Mouse (Mus musculus) heart, postnatal 10 days (tissue): ENCODE measurements around the gene Slc10a7. TPM values are rescaled to one million over a fixed set of nuclear protein-coding genes. Genes with fewer than 3 reads are reported as not detected.
"Not testable (repeated sequence)": the region's sequence is repeated elsewhere in the genome, so short reads cannot be mapped to it uniquely, and the experiment has no call there.

Experiments
- DNase-seq, 2 experiments: peaks; one replicate each; pipeline ENCODE4 v3.0.0; 2021
- intact Hi-C: fragments of 180-260 bp; cut with DNase I; formaldehyde crosslinking; loops from one replicate; pipeline ENCODE4 v1.15.1; 2025
- total RNA-seq, 2 experiments: library from RNA; stranded (reverse); gene quantifications; 2 replicates each; pipeline ENCODE4 v1.2.3; 2021

Slc10a7 gene
- total RNA-seq, 2 experiments from 2014 or later: 10.7 to 11.7 TPM

- no peak for DNase-seq
- intact Hi-C loops: no loop called here
These were observed 35.4 kb downstream of the Slc10a7 start for GRCm38 (mm10) chr8:78544545-78544944.

GRCm38 (mm10) chr8:78545153-78545817 is 36.1 kb downstream of the Slc10a7 start:
- DNase-seq, intact Hi-C loops: not testable (repeated sequence)

GRCm38 (mm10) chr8:78549971-78550751 is 41.0 kb downstream of the Slc10a7 start:
- peak in 1 of 2 experiments; percentile 7 for DNase-seq
- intact Hi-C loops: no loop called here

- no peak for DNase-seq
- intact Hi-C loops: no loop called here
These were observed 41.6 kb downstream of the Slc10a7 start for GRCm38 (mm10) chr8:78550752-78551134.

- no peak for DNase-seq
These were observed 46.7 kb downstream of the Slc10a7 start for GRCm38 (mm10) chr8:78555817-78556216.

GRCm38 (mm10) chr8:78556773-78557434 is 47.8 kb downstream of the Slc10a7 start:
- no peak for DNase-seq

More at GRCm38 (mm10) chr8:78555817-78556216, 46.7 kb downstream of the Slc10a7 start:
- intact Hi-C loops: no loop called here

GRCm38 (mm10) chr8:78561620-78562019 is 52.5 kb downstream of the Slc10a7 start:
- no peak for DNase-seq
- intact Hi-C loops: no loop called here

More at GRCm38 (mm10) chr8:78556773-78557434, 47.8 kb downstream of the Slc10a7 start:
- intact Hi-C loops: no loop called here

GRCm38 (mm10) chr8:78563466-78564058 is 54.4 kb downstream of the Slc10a7 start:
- intact Hi-C loops: no loop called here
- DNase-seq: no peak

GRCm38 (mm10) chr8:78564200-78564599 is 55.1 kb downstream of the Slc10a7 start:
- peak in 1 of 2 experiments; percentile 16 for DNase-seq
- intact Hi-C loops: no loop called here

- intact Hi-C loops: no loop called here
- DNase-seq: no peak
These were observed 59.0 kb downstream of the Slc10a7 start for GRCm38 (mm10) chr8:78568196-78568595.

GRCm38 (mm10) chr8:78571528-78571927 is 62.4 kb downstream of the Slc10a7 start:
- DNase-seq: no peak
- intact Hi-C loops: no loop called here

GRCm38 (mm10) chr8:78574207-78574606 is 65.1 kb downstream of the Slc10a7 start:
- DNase-seq: no peak
- intact Hi-C loops: no loop called here

- intact Hi-C loops: no loop called here
- DNase-seq: no peak
These were observed 68.4 kb downstream of the Slc10a7 start for GRCm38 (mm10) chr8:78577569-78577968.

GRCm38 (mm10) chr8:78578036-78578435 is 68.9 kb downstream of the Slc10a7 start:
- intact Hi-C loops: no loop called here
- DNase-seq: no peak

GRCm38 (mm10) chr8:78584011-78584776 is 75.0 kb downstream of the Slc10a7 start:
- intact Hi-C loops: no loop called here
- DNase-seq: peak in 1 of 2 experiments; percentile 7

- peak; percentile 48 to 60 for DNase-seq
- intact Hi-C loops: no loop called here
These were observed 75.7 kb downstream of the Slc10a7 start for GRCm38 (mm10) chr8:78584863-78585262.

GRCm38 (mm10) chr8:78595481-78595908 is 86.3 kb downstream of the Slc10a7 start:
- intact Hi-C loops: no loop called here
- no peak for DNase-seq

GRCm38 (mm10) chr8:78598237-78598636 is 89.1 kb downstream of the Slc10a7 start:
- peak; percentile 10 to 16 for DNase-seq
- intact Hi-C loops: no loop called here

- no peak for DNase-seq
- intact Hi-C loops: no loop called here
These were observed 93.9 kb downstream of the Slc10a7 start for GRCm38 (mm10) chr8:78603084-78603483.

GRCm38 (mm10) chr8:78604426-78604825 is 95.3 kb downstream of the Slc10a7 start:
- intact Hi-C loops: no loop called here
- DNase-seq: no peak
